Mouse (Mus musculus) kidney, adult 2 months (tissue): ENCODE results near the gene Rai14.

Experiments used
- CTCF ChIP-seq: fragments of 200-500 bp; conservative IDR thresholded peaks from 2 replicates; pipeline ENCODE4 v1.5.1; 2011; ENCODE audit warnings: low read depth, mild to moderate bottlenecking, control low read depth, low read length, moderate library complexity, mixed read lengths; ENCODE audit not compliant: insufficient read depth, insufficient read length
- POLR2A ChIP-seq: fragments of 200-500 bp; IDR thresholded peaks from one replicate; pipeline ENCODE4 v1.6.1; 2011; ENCODE audit warnings: low read depth, low read length, control low read depth

DNA sequence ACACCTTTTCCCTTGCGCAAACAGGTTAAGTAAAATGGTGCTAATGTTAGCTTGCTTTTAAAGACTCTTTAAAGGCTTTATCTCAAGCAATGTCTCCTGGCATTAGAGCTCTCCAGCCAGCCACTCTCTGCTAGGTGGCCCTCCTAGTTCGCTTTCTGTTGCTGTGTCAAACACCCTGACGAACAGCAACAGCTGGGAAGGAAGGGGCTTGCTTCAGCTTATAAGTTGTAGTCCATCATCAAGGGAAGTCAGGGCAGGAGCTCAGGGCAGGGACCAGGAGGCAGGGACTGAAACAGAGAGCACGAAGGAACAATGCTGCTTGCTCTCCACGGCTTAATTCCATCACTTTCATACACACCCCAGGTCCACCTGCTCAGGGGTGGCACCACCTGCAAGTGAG, 68.1 kb downstream of the Rai14 start:
- TF ChIP-seq POLR2A (no peak), CTCF (no peak)
